Mouse (Mus musculus): Measurements from ENCODE around the gene Lpin2.

- TF ChIP-seq CTCF (IDR thresholded peaks at IDR 0.05) (no peak), EP300 (IDR thresholded peaks at IDR 0.05) (no peak)
Measured at GRCm38 (mm10) chr17:71292897-71293296, 110.5 kb downstream of the Lpin2 start.

All from lung, postnatal 0 days (tissue).